Mouse (Mus musculus): ENCODE data around the gene Tmem150c. TPM values are rescaled to one million over a fixed set of nuclear protein-coding genes. Genes with fewer than 3 reads are reported as not detected.

Tmem150c gene
- total and polyA plus RNA-seq, 2 experiments from 2014 or later = 0.31 to 0.98 TPM

- 0 out of 2 replicates have a peak, but pooled peaks cover 5% of the 10 kb centered on the region for H3K27me3 ChIP-seq (ENCODE audit: control insufficient read depth, insufficient read depth, low read length)
- H3K4me1 ChIP-seq (ENCODE audit: control insufficient read depth, insufficient read depth) = no peaks in the 10 kb centered on the region
- DNase-seq (ENCODE audit: low spot score) = no peak
- 43% methylated on average over 2 of the region's 2 CpGs for whole genome bisulfite sequencing
- H3K4me2 ChIP-seq (ENCODE audit: low read depth, low read length) = no peak overlapping the region
- no peak for TF ChIP-seq EP300 (IDR thresholded peaks at IDR 0.05; ENCODE audit: low read depth)
- no peak for TF ChIP-seq CTCF (IDR thresholded peaks at IDR 0.05; ENCODE audit: low read depth)
- H3K4me3 ChIP-seq (ENCODE audit: low read depth, low read length) = no peak overlapping the region
- ATAC-seq (ENCODE audit: insufficient read depth, low read depth) = no peak
- H3K36me3 ChIP-seq (replicated peaks; ENCODE audit: control insufficient read depth, insufficient read depth, low read length) = no peaks in the 10 kb centered on the region
- H3K9me3 ChIP-seq (replicated peaks; ENCODE audit: control insufficient read depth, low read length) = no peaks in the 10 kb centered on the region
- no peak overlapping the region for H3K9ac ChIP-seq (replicated peaks; ENCODE audit: low read depth, low read length)
- H3K27ac ChIP-seq (ENCODE audit: low read depth) = no peak overlapping the region
These were observed 19.2 kb upstream of the Tmem150c start for GRCm38 (mm10) chr5:100178781-100179165.

- no peak for ATAC-seq (ENCODE audit: insufficient read depth, low read depth)
- Histone ChIP-seq H3K9me3 (replicated peaks; ENCODE audit: control insufficient read depth, low read length) (no peaks in the 10 kb centered on the region), H3K9ac (replicated peaks; ENCODE audit: low read depth, low read length) (no peak overlapping the region), H3K4me1 (ENCODE audit: control insufficient read depth, insufficient read depth) (no peaks in the 10 kb centered on the region), H3K36me3 (replicated peaks; ENCODE audit: control insufficient read depth, insufficient read depth, low read length) (no peaks in the 10 kb centered on the region), H3K4me2 (ENCODE audit: low read depth, low read length) (no peak overlapping the region), H3K4me3 (ENCODE audit: low read depth, low read length) (no peak overlapping the region), H3K27ac (ENCODE audit: low read depth) (no peak overlapping the region), H3K27me3 (ENCODE audit: control insufficient read depth, insufficient read depth, low read length) (0 out of 2 replicates have a peak, but pooled peaks cover 5% of the 10 kb centered on the region)
- DNase-seq (ENCODE audit: low spot score) = no peak
- WGBS = 67% methylated on average over 4 of the region's 4 CpGs
- no peak for TF ChIP-seq EP300 (IDR thresholded peaks at IDR 0.05; ENCODE audit: low read depth)
- TF ChIP-seq CTCF (IDR thresholded peaks at IDR 0.05; ENCODE audit: low read depth) = no peak
These were observed 18.6 kb upstream of the Tmem150c start for GRCm38 (mm10) chr5:100178122-100178780.

GRCm38 (mm10) chr5:100177547-100177946 is 17.9 kb upstream of the Tmem150c start:
- 55% methylated on average over 4 of the region's 5 CpGs for WGBS
- no peak overlapping the region for H3K4me2 ChIP-seq (ENCODE audit: low read depth, low read length)
- H3K27me3 ChIP-seq (ENCODE audit: control insufficient read depth, insufficient read depth, low read length) = 0 out of 2 replicates have a peak, but pooled peaks cover 5% of the 10 kb centered on the region
- no peak for TF ChIP-seq EP300 (IDR thresholded peaks at IDR 0.05; ENCODE audit: low read depth)
- no peak for TF ChIP-seq CTCF (IDR thresholded peaks at IDR 0.05; ENCODE audit: low read depth)
- H3K4me3 ChIP-seq (ENCODE audit: low read depth, low read length) = no peak overlapping the region
- DNase-seq (ENCODE audit: low spot score) (no peak), ATAC-seq (ENCODE audit: insufficient read depth, low read depth) (no peak)
- no peak overlapping the region for H3K27ac ChIP-seq (ENCODE audit: low read depth)
- H3K36me3 ChIP-seq (replicated peaks; ENCODE audit: control insufficient read depth, insufficient read depth, low read length) = no peaks in the 10 kb centered on the region
- no peak overlapping the region for H3K9ac ChIP-seq (replicated peaks; ENCODE audit: low read depth, low read length)
- no peaks in the 10 kb centered on the region for H3K4me1 ChIP-seq (ENCODE audit: control insufficient read depth, insufficient read depth)
- no peaks in the 10 kb centered on the region for H3K9me3 ChIP-seq (replicated peaks; ENCODE audit: control insufficient read depth, low read length)

- no peak for DNase-seq (ENCODE audit: low spot score)
- H3K27ac ChIP-seq (ENCODE audit: low read depth) = no peak overlapping the region
- H3K9me3 ChIP-seq (replicated peaks; ENCODE audit: control insufficient read depth, low read length) = no peaks in the 10 kb centered on the region
- no peak for ATAC-seq (ENCODE audit: insufficient read depth, low read depth)
- no peaks in the 10 kb centered on the region for H3K4me1 ChIP-seq (ENCODE audit: control insufficient read depth, insufficient read depth)
- WGBS = 72% methylated on average over 5 of the region's 5 CpGs
- 0 out of 2 replicates have a peak, but pooled peaks cover under 1% of the 10 kb centered on the region for H3K27me3 ChIP-seq (ENCODE audit: control insufficient read depth, insufficient read depth, low read length)
- no peak overlapping the region for H3K4me2 ChIP-seq (ENCODE audit: low read depth, low read length)
- no peaks in the 10 kb centered on the region for H3K36me3 ChIP-seq (replicated peaks; ENCODE audit: control insufficient read depth, insufficient read depth, low read length)
- no peak overlapping the region for H3K9ac ChIP-seq (replicated peaks; ENCODE audit: low read depth, low read length)
- TF ChIP-seq CTCF (IDR thresholded peaks at IDR 0.05; ENCODE audit: low read depth) = no peak
- no peak for TF ChIP-seq EP300 (IDR thresholded peaks at IDR 0.05; ENCODE audit: low read depth)
- no peak overlapping the region for H3K4me3 ChIP-seq (ENCODE audit: low read depth, low read length)
These were observed 16.5 kb upstream of the Tmem150c start for GRCm38 (mm10) chr5:100176096-100176495.

- no peak overlapping the region for H3K4me3 ChIP-seq (ENCODE audit: low read depth, low read length)
- TF ChIP-seq CTCF (IDR thresholded peaks at IDR 0.05; ENCODE audit: low read depth) (no peak), EP300 (IDR thresholded peaks at IDR 0.05; ENCODE audit: low read depth) (no peak)
- no peaks in the 10 kb centered on the region for H3K9me3 ChIP-seq (replicated peaks; ENCODE audit: control insufficient read depth, low read length)
- no peaks in the 10 kb centered on the region for H3K4me1 ChIP-seq (ENCODE audit: control insufficient read depth, insufficient read depth)
- WGBS = 74% methylated on average over 7 of the region's 7 CpGs
- ATAC-seq (ENCODE audit: insufficient read depth, low read depth) = no peak
- H3K4me2 ChIP-seq (ENCODE audit: low read depth, low read length) = no peak overlapping the region
- no peaks in the 10 kb centered on the region for H3K27me3 ChIP-seq (ENCODE audit: control insufficient read depth, insufficient read depth, low read length)
- no peak for DNase-seq (ENCODE audit: low spot score)
- no peak overlapping the region for H3K9ac ChIP-seq (replicated peaks; ENCODE audit: low read depth, low read length)
- H3K27ac ChIP-seq (ENCODE audit: low read depth) = no peak overlapping the region
- H3K36me3 ChIP-seq (replicated peaks; ENCODE audit: control insufficient read depth, insufficient read depth, low read length) = no peaks in the 10 kb centered on the region
These were observed 16.0 kb upstream of the Tmem150c start for GRCm38 (mm10) chr5:100175582-100175981.

- no peaks in the 10 kb centered on the region for H3K36me3 ChIP-seq (replicated peaks; ENCODE audit: control insufficient read depth, insufficient read depth, low read length)
- H3K4me2 ChIP-seq (ENCODE audit: low read depth, low read length) = no peak overlapping the region
- no peak overlapping the region for H3K27ac ChIP-seq (ENCODE audit: low read depth)
- ATAC-seq (ENCODE audit: insufficient read depth, low read depth) (no peak), DNase-seq (ENCODE audit: low spot score) (no peak)
- H3K9me3 ChIP-seq (replicated peaks; ENCODE audit: control insufficient read depth, low read length) = no peaks in the 10 kb centered on the region
- WGBS = 66% methylated on average over 4 of the region's 4 CpGs
- H3K27me3 ChIP-seq (ENCODE audit: control insufficient read depth, insufficient read depth, low read length) = no peaks in the 10 kb centered on the region
- no peak for TF ChIP-seq CTCF (IDR thresholded peaks at IDR 0.05; ENCODE audit: low read depth)
- no peak for TF ChIP-seq EP300 (IDR thresholded peaks at IDR 0.05; ENCODE audit: low read depth)
- no peak overlapping the region for H3K9ac ChIP-seq (replicated peaks; ENCODE audit: low read depth, low read length)
- no peak overlapping the region for H3K4me3 ChIP-seq (ENCODE audit: low read depth, low read length)
- no peaks in the 10 kb centered on the region for H3K4me1 ChIP-seq (ENCODE audit: control insufficient read depth, insufficient read depth)
These were observed 12.5 kb upstream of the Tmem150c start for GRCm38 (mm10) chr5:100172104-100172503.
